Mouse (Mus musculus) layer of hippocampus, postnatal 14 days (tissue): ENCODE measurements around the gene Usp11. TPM values are rescaled to one million over a fixed set of nuclear protein-coding genes. Genes with fewer than 3 reads are reported as not detected.
"Not testable (repeated sequence)": the region's sequence is repeated elsewhere in the genome, so short reads cannot be mapped to it uniquely, and the experiment has no call there.

Source experiments
- DNase-seq, 2 experiments: peaks; one replicate each; pipeline ENCODE4 v3.0.0; 2021 to 2022; ENCODE audit warnings: low spot score in 2 of 2, mixed read lengths in 1 of 2
- long read RNA-seq, 2 experiments: library from polyadenylated mRNA; stranded (forward); transcript quantifications; one replicate each; pipeline ENCODE4 v2.0.0; 2021
- total RNA-seq, 2 experiments: library from RNA; stranded (reverse); gene quantifications; 2 replicates each; pipeline ENCODE4 v1.2.3; 2021

The Usp11 gene
- total RNA-seq, result 10 to 100 TPM; 81.9 to 82.7 TPM
- long read RNA-seq, experiment 1, transcript Usp11-201 (21 exons, 3,467 nt), result major isoform, 66 of 81 reads
- long read RNA-seq, experiment 1, partial matches to known transcripts, result 4 of 81 reads
- long read RNA-seq, experiment 1, other reads (novel, unspliced or antisense), result 11 of 81 reads
- long read RNA-seq, experiment 2, transcript Usp11-201 (21 exons, 3,467 nt), result major isoform, 81 of 109 reads
- long read RNA-seq, experiment 2, partial matches to known transcripts, result 14 of 109 reads
- long read RNA-seq, experiment 2, other reads (novel, unspliced or antisense), result 14 of 109 reads

DNA sequence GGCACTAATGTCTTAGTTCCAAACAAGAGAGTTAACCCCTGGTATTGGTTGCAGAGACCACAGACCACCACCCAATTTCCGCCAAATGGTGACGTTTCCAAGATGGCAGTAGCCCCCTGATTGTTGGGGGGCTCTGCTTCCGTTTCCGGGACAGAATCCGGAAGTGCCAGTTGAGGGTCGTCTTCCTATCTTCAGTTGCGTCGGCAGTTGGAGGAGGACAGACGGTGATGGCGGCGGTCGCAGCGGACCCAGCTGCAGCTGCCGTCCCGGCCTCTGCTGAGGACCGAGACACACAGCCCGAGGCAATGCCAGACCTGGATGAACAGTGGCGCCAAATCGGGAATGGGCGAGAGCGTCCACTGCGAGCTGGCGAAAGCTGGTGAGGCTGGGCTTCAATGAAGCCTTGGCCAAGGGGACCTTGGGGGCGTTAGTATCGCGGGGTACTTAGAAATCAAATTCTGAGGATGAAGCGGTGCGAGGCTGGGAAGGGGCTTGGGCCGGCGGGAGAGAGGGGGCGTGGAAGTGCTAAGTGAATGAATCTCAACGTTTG lies at the start of gene Usp11:
Usp11 (plus strand) TSS at position 166 of the 550 bp plus-strand sequence.
- peak; percentile 36 to 64 for DNase-seq

DNA sequence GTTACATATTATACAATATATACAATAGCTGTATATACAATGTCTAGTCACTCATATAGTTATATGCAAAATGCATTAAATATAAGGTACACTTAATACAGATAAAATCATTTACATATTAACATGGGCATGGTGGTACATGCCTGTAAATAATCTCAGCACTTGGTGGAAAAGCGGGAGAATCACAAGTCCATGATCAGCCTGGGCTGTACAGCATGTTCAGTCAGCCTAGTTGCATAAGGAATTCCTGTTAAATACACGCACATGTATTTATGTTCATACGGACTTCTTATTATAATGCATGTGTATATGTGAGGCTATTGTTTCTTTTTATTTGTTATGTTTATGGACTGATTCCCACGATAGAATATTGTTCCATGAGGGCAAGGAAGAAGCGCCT lies 46.1 kb upstream of the Usp11 start:
- DNase-seq, result no peak

- peak; percentile 61 to 86 for DNase-seq
These were observed 45.6 kb upstream of the Usp11 start, which contains the start of gene Uba1 for GRCm38 (mm10) chrX:20658026-20658652. Uba1 (plus strand) TSS chrX:20658326.

DNA sequence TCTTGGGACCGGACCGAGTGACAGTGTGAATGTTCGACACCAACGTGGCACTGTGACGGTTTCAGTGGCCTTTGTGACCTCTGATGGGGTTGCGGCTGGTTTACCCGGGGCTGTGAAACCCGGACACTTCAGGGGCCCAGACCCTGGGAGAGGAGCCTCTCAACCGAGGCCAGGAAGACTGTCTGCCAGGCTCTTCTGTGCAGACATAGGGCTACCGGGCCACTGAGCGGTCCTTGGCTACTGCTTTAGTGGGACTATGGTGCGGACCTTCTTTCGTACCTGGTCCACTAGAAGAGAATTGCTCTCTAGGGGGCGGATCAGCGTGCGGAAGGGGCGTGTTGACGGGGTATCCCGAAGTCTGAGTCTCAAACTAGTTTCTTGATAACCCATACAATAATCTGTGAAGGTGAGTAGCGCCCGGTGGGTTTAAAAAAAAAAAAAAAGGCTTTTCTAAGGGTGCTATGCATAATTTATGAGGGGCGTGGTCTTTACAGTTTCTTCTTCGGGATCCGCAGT lies 44.8 kb upstream of the Usp11 start:
- no peak for DNase-seq

- DNase-seq, result no peak
These were observed 41.4 kb upstream of the Usp11 start for GRCm38 (mm10) chrX:20662317-20662715.

DNA sequence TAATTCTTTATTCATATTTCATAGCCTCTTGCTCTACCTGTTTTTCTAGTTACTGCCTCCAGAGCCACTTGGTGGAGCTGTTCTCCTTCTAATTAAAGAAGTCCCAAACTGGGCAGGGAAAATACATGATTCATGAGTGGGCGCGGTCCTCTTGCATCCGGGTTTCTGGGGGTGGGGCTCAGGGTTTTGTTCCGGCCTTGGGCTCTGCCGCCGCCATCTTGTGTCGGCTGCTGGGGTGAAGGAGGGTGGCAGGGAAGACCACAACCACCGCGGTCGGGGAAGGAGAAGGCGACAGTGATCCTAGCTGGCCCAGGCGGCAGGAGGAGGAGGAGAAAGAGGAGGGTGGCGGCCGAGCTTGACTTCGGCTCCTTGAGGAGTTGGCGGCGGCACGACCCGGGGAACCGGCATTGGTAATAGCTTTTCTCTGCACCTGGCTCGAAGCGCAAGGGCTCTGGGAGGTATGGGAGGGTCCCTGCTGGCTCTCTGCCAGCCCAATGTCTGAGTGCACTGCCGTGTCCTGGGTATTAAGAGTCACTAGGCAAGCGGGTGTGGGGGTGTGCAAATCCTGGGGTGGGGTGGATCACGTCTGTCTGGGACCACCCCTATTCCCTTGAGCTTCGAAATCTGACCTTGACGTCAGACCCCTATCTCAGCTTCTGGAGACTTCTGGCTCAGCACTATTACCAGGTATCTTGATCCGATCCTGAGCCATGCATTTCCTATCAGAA lies 40.8 kb upstream of the Usp11 start:
- DNase-seq, result peak; percentile 67 to 91

DNA sequence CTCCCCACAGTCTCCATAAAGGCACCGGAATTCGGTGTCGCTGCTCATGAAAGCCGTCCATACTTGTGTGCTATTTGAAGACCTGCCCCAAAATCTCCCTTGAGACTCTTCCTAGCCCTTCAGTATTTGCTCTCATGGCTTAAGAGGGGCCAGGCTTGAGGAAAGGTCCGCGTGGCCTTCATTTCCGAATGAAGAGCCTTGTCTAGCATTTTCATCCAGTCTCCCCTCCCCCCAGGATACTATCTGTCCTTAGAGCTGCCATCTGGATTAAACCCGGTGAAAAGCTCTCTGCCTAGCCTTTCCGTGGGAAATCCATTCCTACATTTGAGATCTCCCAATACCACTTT lies 40.3 kb upstream of the Usp11 start:
- peak; percentile 7 to 22 for DNase-seq

DNA sequence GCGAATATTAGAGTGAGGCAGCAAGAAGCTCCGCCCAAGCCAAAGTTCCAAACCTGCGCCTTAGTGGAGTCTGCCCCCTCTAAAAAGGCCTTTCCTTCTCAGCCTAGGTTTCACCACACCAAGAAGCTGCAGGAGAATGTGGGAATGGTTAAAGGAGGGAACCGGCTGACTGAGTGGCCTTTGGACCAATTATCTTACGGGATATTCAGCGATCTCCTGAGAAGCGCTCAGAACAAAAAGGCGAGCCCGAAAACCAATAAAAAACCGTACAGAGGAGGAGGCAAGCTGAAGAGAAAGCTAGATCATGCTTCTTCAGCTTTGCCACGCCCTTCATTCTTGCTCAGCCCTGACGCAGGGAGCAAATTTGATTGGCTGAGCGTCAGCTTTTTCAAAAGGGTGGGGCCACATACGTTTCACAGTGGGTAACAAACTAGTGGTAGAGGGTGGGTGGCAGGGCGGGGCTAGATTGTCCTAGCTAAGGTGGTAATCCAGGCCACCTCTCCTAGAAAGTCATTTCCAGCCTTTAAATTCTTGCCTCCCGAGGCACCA lies 16.1 kb upstream of the Usp11 start, which contains the start of gene Cdk16:
Cdk16 (plus strand) TSS at position 436 of the 549 bp plus-strand sequence.
- DNase-seq, result peak; percentile 68 to 89

DNA sequence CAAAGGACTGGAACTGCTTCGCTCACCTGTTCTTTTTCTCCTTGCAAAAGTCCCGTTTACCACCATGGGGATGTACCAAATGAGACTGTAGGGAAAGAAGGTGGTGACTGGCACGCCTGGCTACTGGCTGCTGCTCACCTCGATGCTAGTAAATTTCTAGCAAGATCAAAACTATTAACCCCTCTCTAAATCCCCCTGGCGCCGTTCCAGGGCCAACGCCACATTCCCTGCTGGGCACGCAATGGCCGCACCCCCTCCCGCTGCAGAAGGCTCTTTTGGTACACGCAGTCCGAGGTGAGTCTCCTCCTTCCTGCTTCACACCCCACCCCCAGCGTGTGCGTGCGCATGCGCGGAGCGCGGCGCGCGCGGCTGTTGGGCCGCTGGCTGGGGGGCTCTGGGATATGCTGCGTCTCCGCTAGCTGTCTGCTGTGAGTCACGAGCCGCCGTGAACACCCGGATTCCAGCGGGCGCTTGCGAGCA lies 15.6 kb upstream of the Usp11 start:
- peak; percentile 75 to 82 for DNase-seq

- peak; percentile 12 to 49 for DNase-seq
These were observed 15.1 kb upstream of the Usp11 start for GRCm38 (mm10) chrX:20688615-20689014.

GRCm38 (mm10) chrX:20691566-20691965 lies 12.1 kb upstream of the Usp11 start:
- DNase-seq, result no peak

DNA sequence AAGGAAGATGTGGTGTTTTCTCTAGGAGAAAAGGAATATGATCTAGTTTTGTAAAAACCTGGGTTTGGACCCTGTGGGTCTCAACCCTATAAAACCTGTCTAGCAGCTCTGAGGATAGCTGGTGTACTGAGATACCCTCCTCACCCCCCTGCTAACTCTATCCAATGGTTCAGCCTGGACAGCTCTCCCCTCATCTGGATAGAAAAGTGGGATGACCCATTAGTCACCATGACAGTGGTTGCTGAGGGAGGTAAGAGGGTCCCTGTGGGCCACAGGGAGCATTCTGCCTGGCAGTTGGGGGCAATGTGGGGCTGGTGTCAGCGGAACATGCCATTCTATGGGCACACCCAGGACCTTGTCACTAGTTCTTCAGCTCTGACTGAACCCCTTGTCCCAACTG lies 11.1 kb upstream of the Usp11 start:
- no peak for DNase-seq

- DNase-seq, result no peak
These were observed 7.9 kb upstream of the Usp11 start for GRCm38 (mm10) chrX:20695842-20696241.

DNA sequence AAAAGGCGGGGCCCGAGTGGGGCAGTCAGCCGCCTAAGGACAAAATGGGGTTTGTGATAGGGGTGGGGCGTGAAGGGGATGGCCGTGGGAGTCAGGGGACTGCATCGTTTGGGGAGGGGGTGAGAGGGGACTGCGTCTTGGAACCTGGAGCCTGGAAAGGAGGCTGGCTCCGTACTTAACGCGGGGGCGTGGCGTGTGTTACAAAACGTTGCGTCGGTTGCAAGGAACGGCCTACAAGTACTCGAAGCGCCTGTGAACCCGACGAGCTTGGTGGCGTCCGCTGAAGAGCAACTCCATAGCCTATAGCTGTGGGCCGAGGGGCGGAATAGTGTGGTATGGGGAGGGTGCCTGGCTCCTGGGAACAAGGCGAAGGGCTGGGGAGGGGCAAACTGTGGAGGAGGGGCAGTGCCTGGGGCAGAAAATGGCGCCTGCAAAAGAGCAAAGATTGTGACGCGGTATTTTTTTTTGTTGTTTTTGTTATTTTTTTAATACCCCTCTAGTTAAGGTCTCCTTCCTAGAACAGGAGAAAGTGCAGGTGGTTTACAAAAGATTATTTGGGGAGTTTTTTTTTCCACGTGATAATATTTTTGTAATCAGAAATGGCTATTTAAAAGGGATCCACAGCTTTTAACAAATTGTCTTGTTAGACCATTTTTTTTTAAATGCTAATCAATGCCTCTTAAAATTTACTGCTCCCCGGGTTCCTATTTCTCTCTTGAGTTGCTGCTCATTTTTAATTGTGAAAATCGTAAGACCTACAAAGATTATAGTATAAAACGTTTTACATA lies 783 bp downstream of the Usp11 start:
- DNase-seq, result peak; percentile 68 to 79

DNA sequence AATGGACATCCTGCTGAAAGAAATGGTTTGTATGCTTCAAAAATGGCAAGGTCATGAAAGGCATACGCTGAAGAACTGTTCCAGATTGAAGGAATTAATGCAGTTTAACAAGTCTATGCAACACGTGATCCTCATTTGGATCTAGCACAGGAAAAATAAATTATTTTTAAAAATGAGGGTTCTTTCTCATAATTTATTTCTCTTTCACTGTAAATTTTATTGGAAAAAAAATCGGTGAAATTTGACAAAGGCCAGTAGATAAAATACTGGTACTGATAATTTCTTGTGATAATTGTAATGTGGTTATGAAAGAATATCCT lies 1.3 kb downstream of the Usp11 start:
- no peak for DNase-seq

DNA sequence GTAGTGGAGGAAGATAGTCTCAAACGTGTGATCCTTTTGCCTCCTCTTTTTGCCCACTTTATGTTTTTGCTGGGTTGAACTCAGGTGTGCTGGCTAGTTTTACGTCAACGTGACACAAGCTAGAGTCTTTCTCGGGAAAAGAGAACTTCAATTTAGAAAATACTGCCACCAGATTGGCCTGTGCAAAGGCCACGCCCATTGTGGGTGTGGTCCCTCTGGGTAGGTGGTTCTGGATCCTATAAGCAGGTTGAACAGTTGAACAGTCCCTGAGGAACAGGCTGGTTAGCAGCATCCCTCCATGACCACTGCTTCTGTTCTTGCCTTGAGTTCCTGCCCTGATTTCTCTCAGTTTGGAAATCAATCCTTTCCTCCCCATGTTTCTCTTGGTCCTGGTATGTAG lies 25.0 kb downstream of the Usp11 start:
- DNase-seq, result no peak

DNA sequence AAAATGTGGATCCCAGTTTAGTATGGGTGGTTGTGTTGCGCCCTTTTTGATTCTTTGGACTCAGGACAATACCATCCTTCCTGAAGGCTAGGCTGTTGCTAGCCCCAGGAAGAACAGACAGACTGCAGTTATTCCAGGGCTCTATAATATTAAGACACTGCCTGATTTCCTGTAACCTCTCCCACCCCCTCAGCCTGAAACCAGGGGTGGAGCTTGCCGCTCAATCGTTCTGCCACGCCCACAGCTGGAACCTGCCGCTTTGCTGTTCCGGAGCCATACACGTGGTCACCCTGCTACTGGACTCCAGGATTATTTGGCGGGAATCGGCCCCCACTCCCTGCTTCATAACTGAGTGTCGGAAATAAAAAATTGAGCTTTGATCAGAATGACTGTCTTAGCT lies 26.3 kb downstream of the Usp11 start:
- DNase-seq, result not testable (repeated sequence)

GRCm38 (mm10) chrX:20736479-20736878 lies 32.8 kb downstream of the Usp11 start:
- peak in 1 of 2 experiments; percentile 22 for DNase-seq

GRCm38 (mm10) chrX:20748829-20749228 lies 45.1 kb downstream of the Usp11 start:
- DNase-seq, result no peak

- DNase-seq, result no peak
These were observed 57.5 kb downstream of the Usp11 start for GRCm38 (mm10) chrX:20761201-20761600.
